ENCODE assay signal across 8 mouse cellular contexts in the genomic region with DNA sequence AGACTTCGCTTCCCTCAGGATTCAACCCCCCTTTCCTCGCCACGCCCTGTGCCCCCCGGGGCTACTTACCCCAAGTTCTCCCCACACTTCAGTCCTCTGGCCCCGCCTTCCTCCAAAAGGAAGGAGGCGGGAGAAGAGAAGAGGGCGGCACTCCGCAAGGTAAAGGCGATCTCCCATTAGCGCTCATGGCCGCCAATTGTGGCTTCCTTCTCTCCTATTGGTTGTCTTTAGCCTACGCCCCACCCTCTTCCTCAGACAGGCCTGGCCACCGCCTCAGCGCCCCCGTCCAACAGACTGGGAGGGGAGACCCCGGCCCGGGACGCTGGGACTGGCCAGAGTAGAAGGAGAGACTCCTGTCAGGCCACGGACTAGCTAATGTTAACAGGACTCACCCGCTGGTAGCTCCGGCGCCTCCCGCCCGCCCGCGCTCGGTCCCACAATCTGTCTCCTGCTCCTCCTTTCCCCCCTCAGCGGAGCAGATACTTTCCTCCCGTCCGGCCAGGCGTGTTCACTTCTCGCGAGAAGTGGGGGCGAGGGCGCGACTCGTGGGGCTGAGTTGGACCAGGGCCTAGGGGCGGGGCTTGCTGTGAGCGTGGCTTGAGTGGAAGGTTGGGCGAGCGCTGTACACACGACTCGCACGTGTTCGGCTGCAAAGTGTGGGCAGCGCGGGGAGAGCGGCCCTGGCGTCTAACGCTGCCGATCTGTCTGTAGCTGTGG. TPM values are rescaled to one million over a fixed set of nuclear protein-coding genes. Genes with fewer than 3 reads are reported as not detected.
DNase-seq lines count a peak whose midpoint lies in the region; ATAC-seq lines count a peak whose summit lies in the region.

A gene (minus strand): TSS at position 98 of the 717 bp plus-strand sequence.
A gene (minus strand): TSS at position 495 of the 717 bp plus-strand sequence.

- peak; percentile 99 for DNase-seq in adrenal gland, adult 18-20 months (ENCODE audit: low spot score in 2 of 2)
- peak; percentile 99 for DNase-seq in embryo, embryonic 11 days
- peak; percentile 99 for DNase-seq in gastrocnemius, postnatal 25 days
- DNase-seq in intestine, embryonic 14.5 days (ENCODE audit: low spot score) = peak; percentile 99
- peak; percentile 98 to 99 for DNase-seq in left cerebral cortex, postnatal 14 days (ENCODE audit: low spot score in 2 of 2)
- DNase-seq in mesoderm, embryonic 11.5 days (ENCODE audit: low read depth, low spot score) = peak; percentile 99
- peak; percentile 97 for DNase-seq in right cerebral cortex, postnatal 36 days (ENCODE audit: low spot score in 2 of 2)
- DNase-seq in yolk sac, embryonic 10.5 days (ENCODE audit: low spot score) = peak; percentile 99

- H3K4me1 ChIP-seq in intestine, embryonic 14.5 days (replicated peaks; ENCODE audit: control insufficient read depth, insufficient read depth, low read length) = peaks cover 17% of the 10 kb centered on the region

- under 1% methylated on average over 50 of the region's 51 CpGs for WGBS in intestine, embryonic 14.5 days

- peak within 1 kb of the TSS; percentile 62 for H3K9ac ChIP-seq in intestine, embryonic 14.5 days (ENCODE audit: low read length)

- intact Hi-C loops in left cerebral cortex, postnatal 14 days (cut with DNase I) = loop anchor here (2.0 kb wide), 1 partner anchor 46 kb away; no protein-coding TSS in a partner anchor

- H3K9me3 ChIP-seq in intestine, embryonic 14.5 days (ENCODE audit: control insufficient read depth, low read length) = 0 out of 2 replicates have a peak, but pooled peaks cover 2% of the 10 kb centered on the region

- ATAC-seq in intestine, embryonic 14.5 days (replicated peaks; ENCODE audit: low FRiP score, low TSS enrichment, low read depth) = peak; percentile 99

- H3K4me3 ChIP-seq in intestine, embryonic 14.5 days (ENCODE audit: low read depth, low read length) = peak within 1 kb of the TSS; percentile 81

- H3K27me3 ChIP-seq in intestine, embryonic 14.5 days (replicated peaks; ENCODE audit: control insufficient read depth, insufficient read depth, low read length) = no peaks in the 10 kb centered on the region

- no peaks in the 10 kb centered on the region for H3K36me3 ChIP-seq in intestine, embryonic 14.5 days (ENCODE audit: control insufficient read depth, insufficient read depth, low read length)

- peak within 1 kb of the TSS; percentile 97 for H3K27ac ChIP-seq in intestine, embryonic 14.5 days (ENCODE audit: low read depth)

- peak within 1 kb of the TSS; percentile 91 for H3K4me2 ChIP-seq in intestine, embryonic 14.5 days (ENCODE audit: low read length)

RNA-seq across cellular contexts. Expression of the first gene that starts in this region (rescaled TPM):
- total RNA-seq in adrenal gland, adult 18-20 months (2021) = 1 to 10 TPM; 1.7 to 3.2 TPM
- 1 to 10 TPM in 1 of 2 experiments, not detected in 1; 1.0 TPM for total RNA-seq in gastrocnemius, postnatal 25 days (2021)
- polyA plus RNA-seq in intestine, embryonic 14.5 days (2014; fragmentation: Nextera tagmentation; extraction: Ambion mirVana) = 0.43 TPM in 1 of 2 replicates, not detected in the other
- total RNA-seq in left cerebral cortex, postnatal 14 days (2021) = 1 to 10 TPM in 1 of 2 experiments, not detected in 1; 1.4 TPM

RNA-seq across cellular contexts. Expression of the second gene that starts in this region (rescaled TPM):
- total RNA-seq in adrenal gland, adult 18-20 months (2021) = 10 to 100 TPM; 58.9 to 62.1 TPM
- 10 to 100 TPM; 41.6 to 51.6 TPM for total RNA-seq in gastrocnemius, postnatal 25 days (2021)
- 34.3 and 36.5 TPM in 2 replicates for polyA plus RNA-seq in intestine, embryonic 14.5 days (2014; fragmentation: Nextera tagmentation; extraction: Ambion mirVana)
- 10 to 100 TPM; 24.5 to 29.6 TPM for total RNA-seq in left cerebral cortex, postnatal 14 days (2021)

Comparison
In these comparisons a context has a peak if more than half of its experiments do, and no peak if none do; other contexts are left out.
1. Peak in every context shown above with its lines: DNase-seq, ATAC-seq, H3K4me3 ChIP-seq and H3K27ac ChIP-seq.